Mouse (Mus musculus): ENCODE measurements at regions not wholly inside any gene's neighbourhood (a gene's known extent, or its start where the extent isn't known, plus 50 kb on each side); places are given as distances from the start of the nearest gene placed in this dataset.

GRCm38 (mm10) chr2:172094159-172094558, 50.9 kb upstream of the Cbln4 start:
- DNase-seq (ENCODE audit: low read depth, low spot score) = no peak

DNA sequence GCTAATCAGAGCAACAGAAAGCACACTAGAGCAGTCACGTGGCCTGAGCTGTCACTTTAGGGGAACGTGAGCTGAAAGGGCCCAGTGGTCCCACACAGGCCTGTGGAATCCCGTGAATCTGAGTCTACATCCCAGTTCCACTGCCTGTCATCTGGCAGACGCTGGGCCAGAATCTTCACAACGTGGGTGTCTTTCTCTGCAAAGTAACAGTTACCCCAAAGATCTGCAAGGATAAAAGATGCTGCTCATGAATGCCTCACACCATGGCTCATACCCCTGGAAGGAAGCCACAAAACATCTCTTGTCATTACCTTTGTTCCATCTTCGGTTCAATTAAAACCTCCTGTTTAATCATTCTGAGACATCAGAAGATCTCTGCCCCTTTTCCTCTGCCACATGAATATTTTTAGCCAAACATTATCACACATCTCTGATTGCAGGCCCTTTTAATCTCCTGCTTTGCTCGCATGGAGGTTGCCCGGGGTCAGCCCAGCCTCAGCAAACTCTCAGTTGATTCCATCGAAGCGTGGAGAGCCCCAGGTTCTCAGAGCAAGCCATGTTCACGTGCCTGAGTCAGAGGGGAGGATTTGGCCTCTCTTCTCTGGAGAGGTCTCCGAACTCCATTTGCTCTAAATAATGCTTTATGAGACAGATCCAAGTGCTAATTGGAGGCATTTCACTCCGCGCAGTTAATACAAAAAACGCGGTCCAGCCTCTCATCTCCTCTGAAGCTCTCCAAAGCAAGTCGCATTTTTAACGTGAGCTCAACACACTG, 60.8 kb upstream of the Cbln4 start:
- DNase-seq (ENCODE audit: low read depth, low spot score) = no peak

GRCm38 (mm10) chr2:172105241-172105640, 62.0 kb upstream of the Cbln4 start:
- no peak for DNase-seq (ENCODE audit: low read depth, low spot score)

GRCm38 (mm10) chr2:172110706-172111105, 67.4 kb upstream of the Cbln4 start:
- peak; percentile 66 for DNase-seq (ENCODE audit: low read depth, low spot score)

GRCm38 (mm10) chr2:172113639-172114038, 70.4 kb upstream of the Cbln4 start:
- DNase-seq (ENCODE audit: low read depth, low spot score) = no peak

- no peak for DNase-seq (ENCODE audit: low read depth, low spot score)
These were observed 72.4 kb upstream of the Cbln4 start for GRCm38 (mm10) chr2:172115604-172116206.

DNA sequence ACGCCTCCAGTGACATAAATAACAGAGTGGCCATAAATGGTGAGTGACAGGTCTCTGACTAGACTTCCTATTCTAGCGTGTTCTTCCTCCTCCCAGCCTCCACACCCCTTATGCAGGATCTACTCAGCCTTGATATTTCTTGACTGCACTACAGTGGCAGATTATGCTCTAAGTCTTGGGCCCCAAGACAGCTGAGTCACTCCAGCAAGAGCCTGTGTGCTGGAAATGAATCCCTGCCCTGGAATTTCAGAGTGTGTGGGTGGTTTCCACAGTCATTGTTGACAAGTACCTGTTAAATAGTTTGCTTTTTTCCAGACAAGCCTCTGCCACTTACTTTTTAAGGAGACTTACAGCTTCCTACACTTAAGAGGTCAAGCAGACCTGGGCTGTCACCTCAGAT, 84.3 kb upstream of the Cbln4 start:
- DNase-seq (ENCODE audit: low read depth, low spot score) = no peak

- DNase-seq (ENCODE audit: low read depth, low spot score) = no peak
These were observed 88.0 kb upstream of the Cbln4 start for GRCm38 (mm10) chr2:172131232-172131631.

- DNase-seq (ENCODE audit: low read depth, low spot score) = peak; percentile 15
These were observed 89.5 kb upstream of the Cbln4 start for GRCm38 (mm10) chr2:172132623-172133332.

- DNase-seq (ENCODE audit: low read depth, low spot score) = no peak
These were observed 96.8 kb upstream of the Cbln4 start for GRCm38 (mm10) chr2:172140080-172140479.

GRCm38 (mm10) chr2:172143269-172143668, 100.0 kb upstream of the Cbln4 start:
- DNase-seq (ENCODE audit: low read depth, low spot score) = peak; percentile 10

DNA sequence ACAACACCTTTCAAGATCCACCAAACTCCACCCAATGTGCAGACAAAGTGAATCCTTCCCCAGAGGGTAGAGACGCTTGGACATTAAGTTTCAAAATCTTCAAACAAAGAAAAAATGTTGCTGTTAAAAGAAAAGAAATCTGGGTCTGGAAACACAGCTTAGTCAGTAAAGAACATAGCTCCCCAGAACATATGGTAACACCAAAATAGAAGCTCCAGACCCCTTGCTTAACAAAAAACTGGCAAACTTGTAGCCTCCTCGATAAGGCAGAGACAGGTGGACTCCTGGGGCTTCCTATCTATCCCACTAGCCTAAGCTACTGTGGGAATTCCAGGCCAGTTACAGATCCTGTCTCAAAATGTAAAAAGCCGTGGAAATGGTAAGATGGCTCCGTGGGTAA, 99.6 kb upstream of the Mc3r start:
- DNase-seq (ENCODE audit: low read depth, low spot score) = no peak

DNA sequence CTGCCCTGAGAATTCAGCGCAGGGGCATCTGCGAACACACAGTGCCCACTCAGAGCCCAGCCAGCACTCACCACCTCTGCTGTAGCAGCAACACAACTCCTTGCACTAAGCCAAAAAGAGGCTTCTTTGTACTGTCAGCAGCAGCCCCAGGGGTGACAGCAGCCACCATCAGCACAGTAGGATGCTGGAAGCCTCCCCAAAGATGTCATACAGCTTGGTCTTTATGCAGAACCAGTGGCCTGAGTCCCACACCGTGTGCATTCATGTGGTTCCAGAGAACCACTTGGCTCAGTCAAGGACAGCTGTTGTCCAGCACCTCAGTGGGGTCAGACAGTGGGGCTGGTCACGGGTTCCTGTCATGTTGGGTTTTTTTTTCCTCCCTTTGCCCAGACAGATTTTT, 98.6 kb upstream of the Mc3r start:
- DNase-seq (ENCODE audit: low read depth, low spot score) = no peak

DNA sequence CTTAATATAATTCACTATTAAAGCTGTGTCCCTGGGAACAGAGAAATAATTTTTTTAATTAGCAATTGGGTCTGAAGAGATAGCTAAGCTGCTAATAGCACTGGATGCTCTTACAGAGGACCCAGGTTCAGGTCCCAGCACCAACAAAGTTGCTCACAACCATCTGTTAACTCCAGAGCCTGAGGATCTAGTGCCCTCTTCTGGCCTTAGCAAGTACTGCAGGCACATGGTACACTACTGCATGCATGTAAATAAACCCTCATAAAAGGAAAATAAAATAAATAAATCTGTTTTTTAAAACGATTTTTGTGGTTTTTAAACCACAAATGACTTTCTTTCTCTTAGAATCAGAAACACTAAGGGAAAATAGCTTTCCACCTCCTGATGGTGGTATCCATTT, 97.4 kb upstream of the Mc3r start:
- peak; percentile 35 for DNase-seq (ENCODE audit: low read depth, low spot score)

GRCm38 (mm10) chr2:172159909-172160308, 88.4 kb upstream of the Mc3r start:
- DNase-seq (ENCODE audit: low read depth, low spot score) = peak; percentile 30

GRCm38 (mm10) chr2:172177371-172177770, 70.9 kb upstream of the Mc3r start:
- DNase-seq (ENCODE audit: low read depth, low spot score) = no peak

GRCm38 (mm10) chr2:172179301-172179700, 69.0 kb upstream of the Mc3r start:
- DNase-seq (ENCODE audit: low read depth, low spot score) = no peak

GRCm38 (mm10) chr2:172197746-172198145, 50.5 kb upstream of the Mc3r start:
- DNase-seq (ENCODE audit: low read depth, low spot score) = no peak
